Mouse (Mus musculus): Measurements from ENCODE around the gene Sh3bgrl2. TPM values are rescaled to one million over a fixed set of nuclear protein-coding genes. Genes with fewer than 3 reads are reported as not detected.

Gene Sh3bgrl2
- polyA plus RNA-seq, 1 experiment = 7.3 TPM

GRCm38 (mm10) chr9:83539809-83540491 lies 8.2 kb upstream of the Sh3bgrl2 start:
- TF ChIP-seq CTCF (IDR thresholded peaks at IDR 0.05; ENCODE audit: insufficient read depth, low read length) (no peak), POLR2A (IDR thresholded peaks at IDR 0.05; ENCODE audit: borderline replicate concordance, extremely low read depth, low read depth, low read length) (no peak)
- no peak for DNase-seq
- no peaks in the 10 kb centered on the region for H3K4me1 ChIP-seq (ENCODE audit: control insufficient read depth, insufficient read depth, low read length)
- WGBS = 84% methylated on average over 14 of the region's 14 CpGs
- no peak overlapping the region for H3K4me3 ChIP-seq (replicated peaks; ENCODE audit: extremely low read depth, low read depth, low read length)

DNA sequence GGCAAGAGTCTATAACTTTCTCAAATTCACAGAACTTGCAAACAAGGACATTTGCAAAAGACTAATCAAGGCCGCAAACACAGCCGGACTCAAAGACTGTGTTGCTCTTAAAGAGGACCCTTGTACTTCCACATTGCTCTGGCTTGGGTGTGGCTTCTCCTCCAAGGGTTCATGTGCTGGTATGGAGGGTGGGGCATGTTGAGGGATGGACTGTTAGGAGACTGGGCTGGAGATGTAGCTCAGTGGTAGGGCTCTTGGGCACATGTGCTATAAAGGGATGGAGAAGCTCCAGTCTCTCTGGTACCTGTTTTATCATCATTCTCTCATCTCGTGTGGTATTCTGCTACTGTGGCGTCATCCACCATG lies 7.7 kb upstream of the Sh3bgrl2 start:
- TF ChIP-seq POLR2A (IDR thresholded peaks at IDR 0.05; ENCODE audit: borderline replicate concordance, extremely low read depth, low read depth, low read length) = no peak
- TF ChIP-seq CTCF (IDR thresholded peaks at IDR 0.05; ENCODE audit: insufficient read depth, low read length) = no peak
- no peaks in the 10 kb centered on the region for H3K4me1 ChIP-seq (ENCODE audit: control insufficient read depth, insufficient read depth, low read length)
- H3K4me3 ChIP-seq (replicated peaks; ENCODE audit: extremely low read depth, low read depth, low read length) = no peak overlapping the region
- DNase-seq = no peak
- WGBS = 91% methylated on average over 4 of the region's 4 CpGs

GRCm38 (mm10) chr9:83540975-83541374 lies 7.2 kb upstream of the Sh3bgrl2 start:
- no peak for TF ChIP-seq POLR2A (IDR thresholded peaks at IDR 0.05; ENCODE audit: borderline replicate concordance, extremely low read depth, low read depth, low read length)
- no peak for TF ChIP-seq CTCF (IDR thresholded peaks at IDR 0.05; ENCODE audit: insufficient read depth, low read length)
- Histone ChIP-seq H3K4me3 (replicated peaks; ENCODE audit: extremely low read depth, low read depth, low read length) (no peak overlapping the region), H3K4me1 (ENCODE audit: control insufficient read depth, insufficient read depth, low read length) (no peaks in the 10 kb centered on the region)
- DNase-seq = no peak
- 61% methylated on average over 3 of the region's 3 CpGs for WGBS

DNA sequence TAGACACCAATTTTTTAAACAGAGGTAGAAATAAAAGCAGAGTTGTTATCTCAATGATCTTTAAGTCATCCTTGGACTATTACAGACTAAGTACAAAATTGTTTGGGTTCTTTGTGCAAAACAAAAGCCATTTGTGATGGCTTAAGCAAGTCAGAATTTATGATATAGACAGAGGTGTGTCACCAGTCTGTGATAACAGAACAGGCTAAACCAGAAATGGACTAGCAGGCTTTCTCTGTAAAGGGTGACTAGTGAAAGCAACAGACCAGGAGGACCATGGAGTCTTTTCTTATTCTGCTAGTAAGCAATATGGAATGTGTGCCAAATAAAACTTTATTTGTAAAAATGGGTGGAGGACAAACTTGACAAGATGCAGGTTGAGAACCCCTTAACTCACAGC lies 2.9 kb upstream of the Sh3bgrl2 start:
- no peaks in the 10 kb centered on the region for H3K4me1 ChIP-seq (ENCODE audit: control insufficient read depth, insufficient read depth, low read length)
- DNase-seq = no peak
- TF ChIP-seq POLR2A (IDR thresholded peaks at IDR 0.05; ENCODE audit: borderline replicate concordance, extremely low read depth, low read depth, low read length) (no peak), CTCF (IDR thresholded peaks at IDR 0.05; ENCODE audit: insufficient read depth, low read length) (no peak)
- no peak overlapping the region for H3K4me3 ChIP-seq (replicated peaks; ENCODE audit: extremely low read depth, low read depth, low read length)

- Histone ChIP-seq H3K4me1 (ENCODE audit: control insufficient read depth, insufficient read depth, low read length) (no peaks in the 10 kb centered on the region), H3K4me3 (replicated peaks; ENCODE audit: extremely low read depth, low read depth, low read length) (no peak overlapping the region)
- no peak for DNase-seq
- TF ChIP-seq POLR2A (IDR thresholded peaks at IDR 0.05; ENCODE audit: borderline replicate concordance, extremely low read depth, low read depth, low read length) (no peak), CTCF (IDR thresholded peaks at IDR 0.05; ENCODE audit: insufficient read depth, low read length) (no peak)
- WGBS = 71% methylated on average over 7 of the region's 7 CpGs
Measured at GRCm38 (mm10) chr9:83546316-83546715, 1.8 kb upstream of the Sh3bgrl2 start.

DNA sequence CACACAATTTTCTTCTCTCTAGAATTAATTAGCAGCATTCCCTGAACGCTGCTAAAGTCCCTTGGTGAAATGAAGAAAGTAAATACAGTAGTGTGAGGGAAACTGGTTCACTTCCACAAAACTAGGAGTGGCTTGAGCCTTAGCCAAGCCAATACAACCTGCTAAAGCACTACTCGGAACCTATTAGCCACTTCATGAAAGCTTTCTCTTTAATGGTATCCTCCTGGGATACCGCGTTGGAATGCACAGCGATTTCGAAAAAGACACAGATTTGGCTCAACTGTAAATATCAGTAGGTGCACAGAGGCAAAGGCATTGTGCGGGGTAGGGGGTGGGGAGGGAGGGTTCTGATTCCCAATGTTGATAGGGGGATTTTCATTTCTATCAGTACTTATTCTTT lies 898 bp upstream of the Sh3bgrl2 start:
- WGBS = 67% methylated on average over 7 of the region's 7 CpGs
- H3K4me1 ChIP-seq (ENCODE audit: control insufficient read depth, insufficient read depth, low read length) = no peaks in the 10 kb centered on the region
- no peak overlapping the region for H3K4me3 ChIP-seq (replicated peaks; ENCODE audit: extremely low read depth, low read depth, low read length)
- no peak for DNase-seq
- no peak for TF ChIP-seq CTCF (IDR thresholded peaks at IDR 0.05; ENCODE audit: insufficient read depth, low read length)
- TF ChIP-seq POLR2A (IDR thresholded peaks at IDR 0.05; ENCODE audit: borderline replicate concordance, extremely low read depth, low read depth, low read length) = no peak

DNA sequence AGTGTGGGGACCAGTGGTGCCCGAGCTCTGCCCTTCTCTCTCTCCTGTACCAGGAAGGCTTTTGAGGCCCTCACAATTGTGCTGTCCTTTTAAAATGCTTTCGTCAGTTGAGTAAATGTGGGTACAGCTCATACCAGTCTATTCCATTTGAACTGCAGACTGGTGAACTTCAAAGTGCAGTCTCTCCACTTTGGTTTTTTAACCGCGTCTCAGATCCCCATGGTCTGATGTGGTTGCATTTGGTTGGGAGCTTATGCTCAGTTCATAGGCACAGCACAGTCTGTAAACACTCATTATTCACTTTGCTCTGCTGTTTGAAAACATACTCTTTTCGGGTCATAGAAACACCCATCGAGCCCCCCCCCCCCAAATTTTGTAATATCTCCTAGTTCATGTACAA lies 1.7 kb downstream of the Sh3bgrl2 start:
- DNase-seq = no peak
- WGBS = 82% methylated on average over 6 of the region's 6 CpGs
- no peaks in the 10 kb centered on the region for H3K4me1 ChIP-seq (ENCODE audit: control insufficient read depth, insufficient read depth, low read length)
- H3K4me3 ChIP-seq (replicated peaks; ENCODE audit: extremely low read depth, low read depth, low read length) = no peak overlapping the region
- no peak for TF ChIP-seq CTCF (IDR thresholded peaks at IDR 0.05; ENCODE audit: insufficient read depth, low read length)
- TF ChIP-seq POLR2A (IDR thresholded peaks at IDR 0.05; ENCODE audit: borderline replicate concordance, extremely low read depth, low read depth, low read length) = no peak

GRCm38 (mm10) chr9:83551116-83551515 lies 3.0 kb downstream of the Sh3bgrl2 start:
- WGBS = 66% methylated on average over 7 of the region's 7 CpGs
- TF ChIP-seq CTCF (IDR thresholded peaks at IDR 0.05; ENCODE audit: insufficient read depth, low read length) (no peak), POLR2A (IDR thresholded peaks at IDR 0.05; ENCODE audit: borderline replicate concordance, extremely low read depth, low read depth, low read length) (no peak)
- H3K4me3 ChIP-seq (replicated peaks; ENCODE audit: extremely low read depth, low read depth, low read length) = no peak overlapping the region
- DNase-seq = no peak
- no peaks in the 10 kb centered on the region for H3K4me1 ChIP-seq (ENCODE audit: control insufficient read depth, insufficient read depth, low read length)

DNA sequence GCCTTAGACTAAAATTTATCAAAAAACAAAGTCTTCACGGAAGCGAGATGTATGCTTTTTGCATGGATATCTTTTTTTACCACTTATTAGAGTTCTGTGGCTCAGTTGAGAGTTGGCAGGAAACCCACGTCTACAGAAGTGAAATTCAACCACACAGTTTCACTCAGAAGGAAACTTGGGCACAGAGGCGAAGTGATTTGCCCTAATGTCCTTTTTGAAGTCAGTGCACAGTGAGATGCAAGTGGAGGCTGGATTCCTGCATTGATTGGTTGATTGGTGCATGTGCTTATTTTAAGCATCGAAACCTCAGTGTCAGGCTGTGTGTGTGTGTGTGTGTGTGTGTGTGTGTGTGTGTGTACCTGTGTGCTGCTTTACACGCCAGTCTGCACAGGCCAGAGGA lies 3.5 kb downstream of the Sh3bgrl2 start:
- 79% methylated on average over 6 of the region's 6 CpGs for WGBS
- TF ChIP-seq POLR2A (IDR thresholded peaks at IDR 0.05; ENCODE audit: borderline replicate concordance, extremely low read depth, low read depth, low read length) (no peak), CTCF (IDR thresholded peaks at IDR 0.05; ENCODE audit: insufficient read depth, low read length) (no peak)
- no peak for DNase-seq
- no peaks in the 10 kb centered on the region for H3K4me1 ChIP-seq (ENCODE audit: control insufficient read depth, insufficient read depth, low read length)
- H3K4me3 ChIP-seq (replicated peaks; ENCODE audit: extremely low read depth, low read depth, low read length) = no peak overlapping the region

GRCm38 (mm10) chr9:83555580-83555979 lies 7.5 kb downstream of the Sh3bgrl2 start:
- WGBS = 88% methylated on average over 2 of the region's 2 CpGs
- no peak for DNase-seq
- H3K4me3 ChIP-seq (replicated peaks; ENCODE audit: extremely low read depth, low read depth, low read length) = no peak overlapping the region
- TF ChIP-seq CTCF (IDR thresholded peaks at IDR 0.05; ENCODE audit: insufficient read depth, low read length) = no peak
- no peak for TF ChIP-seq POLR2A (IDR thresholded peaks at IDR 0.05; ENCODE audit: borderline replicate concordance, extremely low read depth, low read depth, low read length)
- H3K4me1 ChIP-seq (ENCODE audit: control insufficient read depth, insufficient read depth, low read length) = no peaks in the 10 kb centered on the region; the same call in 1 of the 2 replicates

All from lung, adult 2 months (tissue).